Mouse (Mus musculus) Patski (cell line): Measurements from ENCODE around the gene Atat1. TPM values are rescaled to one million over a fixed set of nuclear protein-coding genes. Genes with fewer than 3 reads are reported as not detected.

Source experiments
- ATAC-seq: fragments of 100-300 bp; one replicate; pipeline ENCODE4 v1.8.0; 2021
- CTCF ChIA-PET: fragments of 350-600 bp; sonication (Branson Sonifier 250); formaldehyde crosslinking; loops from one replicate; lab custom pipeline; 2022; ENCODE audit warnings: inconsistent platforms; lab: Charles Lee
- POLR2A ChIA-PET: fragments of 350-600 bp; sonication (Branson Sonifier 250); formaldehyde crosslinking; loops from one replicate; lab custom pipeline; 2022; ENCODE audit warnings: antibody characterized with exemption, inconsistent platforms; lab: Charles Lee
- DNase-seq: peaks from one replicate; pipeline ENCODE4 v3.0.0-alpha.2; 2011; ENCODE audit warnings: low read depth, low spot score
- H3K27me3 ChIP-seq: fragments of 371-371 bp; one replicate; pipeline ENCODE4 v1.5.1; 2021
- CTCF ChIP-seq: fragments of 100-300 bp; IDR thresholded peaks from one replicate; pipeline ENCODE4 v1.5.1; 2021
- in situ Hi-C: fragments of 300-500 bp; cut with MboI; formaldehyde crosslinking; loops from 3 replicates; pipeline ENCODE4 v1.11.1; 2018; ENCODE audit warnings: low pct_unique_long_range_greater_than_20kb, mixed read lengths
- polyA plus RNA-seq: library from polyadenylated mRNA; unstranded; gene quantifications from one replicate; pipeline ENCODE4 v1.2.3, GENCODE M21; 2021

Atat1 gene
- polyA plus RNA-seq, 1 experiment from 2014 or later: 42.6 TPM

GRCm38 (mm10) chr17:35918276-35919059 is 8.6 kb upstream of the Atat1 start:
- ATAC-seq: no peak
- ChIA-PET POLR2A (interaction anchor here (0.5 to 1.5 kb wide), 9 partner anchors 10 to 342 kb away, joined by 3 to 5 read pairs (median 3); partner anchors contain the start of gene Flot1), CTCF (interaction anchor here (2.3 to 2.6 kb wide), 2 partner anchors 11 to 75 kb away, joined by 5 to 11 read pairs; no protein-coding TSS in a partner anchor)
- DNase-seq: no peak
- TF ChIP-seq CTCF: no peak
- in situ Hi-C loops: loop anchor here (5.0 to 25.0 kb wide), 2 partner anchors 81 to 1806 kb away; partner anchors contain the start of genes Brd2, H2-DMa and Tubb5
- no peaks in the 10 kb centered on the region for H3K27me3 ChIP-seq

GRCm38 (mm10) chr17:35917463-35918251 is 7.8 kb upstream of the Atat1 start:
- in situ Hi-C loops: loop anchor here (5.0 to 25.0 kb wide), 2 partner anchors 80 to 1805 kb away; partner anchors contain the start of genes Brd2, H2-DMa and Tubb5
- no peak for TF ChIP-seq CTCF
- ATAC-seq (no peak), DNase-seq (no peak)
- ChIA-PET CTCF (interaction anchor here (2.3 to 2.6 kb wide), 2 partner anchors 10 to 76 kb away, joined by 5 to 11 read pairs; no protein-coding TSS in a partner anchor), POLR2A (interaction anchor here (1.1 to 1.5 kb wide), 2 partner anchors 9 to 81 kb away, joined by 3 to 5 read pairs; no protein-coding TSS in a partner anchor)
- no peaks in the 10 kb centered on the region for H3K27me3 ChIP-seq

GRCm38 (mm10) chr17:35917143-35917462 is 7.2 kb upstream of the Atat1 start:
- ChIA-PET CTCF (no interaction called here), POLR2A (no interaction called here)
- in situ Hi-C loops: loop anchor here (5.0 to 25.0 kb wide), 2 partner anchors 80 to 1805 kb away; partner anchors contain the start of genes Brd2, H2-DMa and Tubb5
- no peaks in the 10 kb centered on the region for H3K27me3 ChIP-seq
- DNase-seq (no peak), ATAC-seq (no peak)
- no peak for TF ChIP-seq CTCF

- no peak for TF ChIP-seq CTCF
- DNase-seq: peak; percentile 98
- peak; percentile 86 for ATAC-seq
- POLR2A ChIA-PET: interaction anchor here (0.6 to 1.4 kb wide), 3 partner anchors 19 to 753 kb away, joined by 4 to 7 read pairs (median 4); partner anchors contain the start of gene 2310061I04Rik
- H3K27me3 ChIP-seq: no peaks in the 10 kb centered on the region
- in situ Hi-C loops: loop anchor here (5.0 to 25.0 kb wide), 2 partner anchors 79 to 1804 kb away; partner anchors contain the start of genes Brd2, H2-DMa and Tubb5
- CTCF ChIA-PET: interaction anchor here (1.1 to 1.6 kb wide), 4 partner anchors 11 to 87 kb away, joined by 3 to 6 read pairs (median 4); no protein-coding TSS in a partner anchor
These were observed 6.6 kb upstream of the Atat1 start, which contains the start of the genes Mrps18b and Ppp1r10 for GRCm38 (mm10) chr17:35916297-35917142. Gene Mrps18b, minus strand, starts transcription at chr17:35916389. Gene Ppp1r10, plus strand, starts transcription at chr17:35916434.

GRCm38 (mm10) chr17:35915538-35916296 is 5.8 kb upstream of the Atat1 start:
- no peak for TF ChIP-seq CTCF
- in situ Hi-C loops: loop anchor here (5.0 to 25.0 kb wide), 2 partner anchors 78 to 1803 kb away; partner anchors contain the start of genes Brd2, H2-DMa and Tubb5
- DNase-seq (no peak), ATAC-seq (peak; percentile 3)
- POLR2A ChIA-PET: interaction anchor here (0.6 to 1.4 kb wide), 5 partner anchors 18 to 752 kb away, joined by 4 to 7 read pairs (median 5); partner anchors contain the start of gene 2310061I04Rik
- CTCF ChIA-PET: interaction anchor here (1.1 to 1.6 kb wide), 5 partner anchors 10 to 86 kb away, joined by 3 to 6 read pairs (median 4); partner anchors contain the start of gene Dhx16
- no peaks in the 10 kb centered on the region for H3K27me3 ChIP-seq

- DNase-seq (no peak), ATAC-seq (no peak)
- in situ Hi-C loops: loop anchor here (5.0 to 25.0 kb wide), 2 partner anchors 78 to 1803 kb away; partner anchors contain the start of genes Brd2, H2-DMa and Tubb5
- no peak for TF ChIP-seq CTCF
- no peaks in the 10 kb centered on the region for H3K27me3 ChIP-seq
- ChIA-PET CTCF (interaction anchor here (1.1 to 1.6 kb wide), 4 partner anchors 9 to 85 kb away, joined by 3 to 4 read pairs (median 4); partner anchors contain the start of gene Dhx16), POLR2A (interaction anchor here (0.7 to 1.0 kb wide), 2 partner anchors 80 to 81 kb away, joined by 5 to 6 read pairs; no protein-coding TSS in a partner anchor)
These were observed 5.1 kb upstream of the Atat1 start for GRCm38 (mm10) chr17:35914975-35915374.

- in situ Hi-C loops: loop anchor here (25.0 kb wide), 1 partner anchor 1797 kb away; the partner anchor contains the start of genes Brd2 and H2-DMa
- CTCF ChIA-PET: no interaction called here
- DNase-seq (no peak), ATAC-seq (no peak)
- POLR2A ChIA-PET: interaction anchor here (0.9 to 1.0 kb wide), 2 partner anchors 9 to 14 kb away, joined by 3 read pairs; no protein-coding TSS in a partner anchor
- TF ChIP-seq CTCF: no peak
- H3K27me3 ChIP-seq: no peaks in the 10 kb centered on the region
These were observed 523 bp downstream of the Atat1 start for GRCm38 (mm10) chr17:35909186-35909918.
